Mouse (Mus musculus) midbrain, embryonic 11.5 days (tissue): ENCODE results near the gene Tmem151b. TPM values are rescaled to one million over a fixed set of nuclear protein-coding genes. Genes with fewer than 3 reads are reported as not detected.

Experiments used
- ATAC-seq: fragments of 200-750 bp; cut with Nextera tagmentation; 2 replicates; pipeline ENCODE4 v1.8.0; 2017; ENCODE audit warnings: moderate TSS enrichment, moderate library complexity; ENCODE audit not compliant: low FRiP score
- DNase-seq: peaks from one replicate; pipeline ENCODE4 v3.0.0; 2015; ENCODE audit warnings: low spot score; ENCODE audit errors: missing footprints
- H3K27ac ChIP-seq: fragments of 300-500 bp; sonication (generic); 2 replicates; pipeline ENCODE4 v1.5.1; 2014; ENCODE audit warnings: low read depth, low read length
- H3K27me3 ChIP-seq: fragments of 300-500 bp; sonication (generic); 2 replicates; pipeline ENCODE4 v1.6.1; 2014; ENCODE audit warnings: mild to moderate bottlenecking, low read length, moderate library complexity, mixed read lengths; ENCODE audit not compliant: control insufficient read depth, insufficient read depth
- H3K36me3 ChIP-seq: fragments of 300-500 bp; sonication (generic); 2 replicates; pipeline ENCODE4 v1.6.1; 2014; ENCODE audit warnings: mild to moderate bottlenecking, low read length, moderate library complexity, mixed read lengths; ENCODE audit not compliant: control insufficient read depth, insufficient read depth
- H3K4me1 ChIP-seq: fragments of 300-500 bp; sonication (generic); 2 replicates; pipeline ENCODE4 v1.6.1; 2014; ENCODE audit warnings: low read length; ENCODE audit not compliant: control insufficient read depth, insufficient read depth
- H3K4me2 ChIP-seq: fragments of 300-500 bp; sonication (generic); 2 replicates; pipeline ENCODE4 v1.6.1; 2014; ENCODE audit warnings: mild to moderate bottlenecking, moderate library complexity
- H3K4me3 ChIP-seq: fragments of 300-500 bp; sonication (generic); 2 replicates; pipeline ENCODE4 v1.5.1; 2014; ENCODE audit warnings: low read depth, low read length
- H3K9ac ChIP-seq: fragments of 300-500 bp; sonication (generic); 2 replicates; pipeline ENCODE4 v1.6.1; 2014; ENCODE audit warnings: low read length
- H3K9me3 ChIP-seq: fragments of 300-500 bp; sonication (generic); 2 replicates; pipeline ENCODE4 v1.6.1; 2016; ENCODE audit warnings: low read length; ENCODE audit not compliant: control insufficient read depth
- WGBS: fragments of 180-500 bp; shearing (Covaris S2); extraction: QIAGEN DNeasy Blood & Tissue Kit; methylation state at CpG from one replicate; pipeline ENCODE4 v1.1.7; 2014; 5-methylcytosine and 5-hydroxymethylcytosine counted together
- polyA plus RNA-seq: library from polyadenylated mRNA; unstranded; fragments of >200 nt; fragmentation: Nextera tagmentation; extraction: Ambion mirVana; gene quantifications from 2 replicates; pipeline ENCODE4 v1.2.1, GENCODE M21; 2014

Gene Tmem151b
- polyA plus RNA-seq, 1 experiment from 2014 or later: 6.2 TPM

GRCm38 (mm10) chr17:45585725-45586448 is 36.4 kb upstream of the Tmem151b start:
- Histone ChIP-seq H3K4me1 (peaks cover 15% of the 10 kb centered on the region), H3K4me2 (no peak overlapping the region), H3K4me3 (no peak overlapping the region), H3K9me3 (no peaks in the 10 kb centered on the region; the same call in 1 of the 2 replicates), H3K27ac (0 out of 2 replicates have a peak overlapping the region, but pooled peaks have one; percentile 41), H3K36me3 (peaks cover 5% of the 10 kb centered on the region; the same call in 1 of the 2 replicates), H3K9ac (no peak overlapping the region), H3K27me3 (no peaks in the 10 kb centered on the region)
- DNase-seq: no peak
- ATAC-seq: no peak
- 55% methylated on average over 23 of the region's 23 CpGs for WGBS

- Histone ChIP-seq H3K4me3 (no peak overlapping the region), H3K9me3 (no peaks in the 10 kb centered on the region; the same call in 1 of the 2 replicates), H3K27ac (peak overlapping the region; percentile 41; the same call in 1 of the 2 replicates), H3K9ac (peak overlapping the region; percentile 36), H3K4me2 (no peak overlapping the region), H3K4me1 (peaks cover 15% of the 10 kb centered on the region), H3K27me3 (no peaks in the 10 kb centered on the region), H3K36me3 (peaks cover 5% of the 10 kb centered on the region; the same call in 1 of the 2 replicates)
- WGBS: 12% methylated on average over 14 of the region's 14 CpGs
- DNase-seq: peak; percentile 98
- peak; percentile 75 for ATAC-seq
Measured at GRCm38 (mm10) chr17:45584939-45585678, 35.6 kb upstream of the Tmem151b start.

- peak overlapping the region; percentile 36 for H3K27ac ChIP-seq
- H3K9me3 ChIP-seq: no peaks in the 10 kb centered on the region; the same call in 1 of the 2 replicates
- H3K4me2 ChIP-seq: no peak overlapping the region
- no peaks in the 10 kb centered on the region for H3K27me3 ChIP-seq
- 40% methylated on average over 12 of the region's 12 CpGs for WGBS
- H3K4me1 ChIP-seq: peaks cover 15% of the 10 kb centered on the region
- DNase-seq (no peak), ATAC-seq (peak; percentile 34)
- H3K4me3 ChIP-seq: no peak overlapping the region
- peak overlapping the region; percentile 36; the same call in 1 of the 2 replicates for H3K9ac ChIP-seq
- H3K36me3 ChIP-seq: peaks cover 5% of the 10 kb centered on the region; the same call in 1 of the 2 replicates
Measured at GRCm38 (mm10) chr17:45584096-45584896, 34.8 kb upstream of the Tmem151b start.

- H3K9me3 ChIP-seq: no peaks in the 10 kb centered on the region; the same call in 1 of the 2 replicates
- no peak overlapping the region for H3K4me2 ChIP-seq
- no peak for DNase-seq
- no peak overlapping the region for H3K4me3 ChIP-seq
- peaks cover 15% of the 10 kb centered on the region for H3K4me1 ChIP-seq
- WGBS: 77% methylated on average over 6 of the region's 6 CpGs
- H3K36me3 ChIP-seq: peaks cover 5% of the 10 kb centered on the region; the same call in 1 of the 2 replicates
- H3K27ac ChIP-seq: no peak overlapping the region
- no peak overlapping the region for H3K9ac ChIP-seq
- ATAC-seq: no peak
- H3K27me3 ChIP-seq: no peaks in the 10 kb centered on the region
Measured at GRCm38 (mm10) chr17:45582715-45583355, 33.4 kb upstream of the Tmem151b start.

GRCm38 (mm10) chr17:45582188-45582587 is 32.7 kb upstream of the Tmem151b start:
- peaks cover 15% of the 10 kb centered on the region for H3K4me1 ChIP-seq
- H3K27ac ChIP-seq: no peak overlapping the region
- H3K4me2 ChIP-seq: no peak overlapping the region
- H3K36me3 ChIP-seq: peaks cover 5% of the 10 kb centered on the region; the same call in 1 of the 2 replicates
- H3K27me3 ChIP-seq: no peaks in the 10 kb centered on the region
- no peak overlapping the region for H3K4me3 ChIP-seq
- no peak for ATAC-seq
- WGBS: 93% methylated on average over 6 of the region's 6 CpGs
- no peaks in the 10 kb centered on the region; the same call in 1 of the 2 replicates for H3K9me3 ChIP-seq
- H3K9ac ChIP-seq: no peak overlapping the region
- DNase-seq: no peak

- WGBS: 14% methylated on average over 2 of the region's 2 CpGs
- H3K36me3 ChIP-seq: 0 out of 2 replicates have a peak, but pooled peaks cover 2% of the 10 kb centered on the region
- no peak overlapping the region for H3K4me3 ChIP-seq
- peaks cover 15% of the 10 kb centered on the region for H3K4me1 ChIP-seq
- DNase-seq (peak; percentile 94), ATAC-seq (no peak)
- H3K9me3 ChIP-seq: no peaks in the 10 kb centered on the region; the same call in 1 of the 2 replicates
- no peaks in the 10 kb centered on the region for H3K27me3 ChIP-seq
- no peak overlapping the region for H3K9ac ChIP-seq
- H3K4me2 ChIP-seq: no peak overlapping the region
- H3K27ac ChIP-seq: no peak overlapping the region
Measured at GRCm38 (mm10) chr17:45581567-45581983, 32.1 kb upstream of the Tmem151b start.

- Histone ChIP-seq H3K4me1 (peaks cover 15% of the 10 kb centered on the region), H3K9ac (no peak overlapping the region), H3K4me2 (no peak overlapping the region), H3K4me3 (no peak overlapping the region), H3K27ac (no peak overlapping the region), H3K27me3 (no peaks in the 10 kb centered on the region), H3K36me3 (no peaks in the 10 kb centered on the region), H3K9me3 (no peaks in the 10 kb centered on the region)
- DNase-seq (no peak), ATAC-seq (no peak)
- 55% methylated on average over 12 of the region's 12 CpGs for WGBS
Measured at GRCm38 (mm10) chr17:45580958-45581477, 31.5 kb upstream of the Tmem151b start.

GRCm38 (mm10) chr17:45579554-45579953 is 30.1 kb upstream of the Tmem151b start:
- Histone ChIP-seq H3K4me1 (peaks cover 5% of the 10 kb centered on the region), H3K27me3 (no peaks in the 10 kb centered on the region), H3K36me3 (no peaks in the 10 kb centered on the region), H3K27ac (no peak overlapping the region), H3K4me3 (no peak overlapping the region), H3K9me3 (no peaks in the 10 kb centered on the region), H3K9ac (no peak overlapping the region), H3K4me2 (no peak overlapping the region)
- 92% methylated on average over 4 of the region's 4 CpGs for WGBS
- ATAC-seq: no peak
- no peak for DNase-seq
